Mouse (Mus musculus): ENCODE measurements around the gene Ttc24. TPM values are rescaled to one million over a fixed set of nuclear protein-coding genes. Genes with fewer than 3 reads are reported as not detected.

The Ttc24 gene
- polyA plus RNA-seq (2012; fragmentation: generic; extraction: Trizol) = under 1 TPM in 1 of 2 experiments, not detected in 1; 0.05 TPM

GRCm38 (mm10) chr3:88078204-88078603 lies at the start of gene Ttc24:
TSS of gene Ttc24 (minus strand) at chr3:88078304.

GRCm38 (mm10) chr3:88081345-88082223 lies 3.5 kb upstream of the Ttc24 start, which contains the start of gene Iqgap3:
TSS of gene Iqgap3 (plus strand) at chr3:88081971.

GRCm38 (mm10) chr3:88057902-88058696 lies 20.0 kb downstream of the Ttc24 start, which contains the start of gene Naxe:
TSS of gene Naxe (minus strand) at chr3:88058495.

GRCm38 (mm10) chr3:88042661-88043421 lies 35.3 kb downstream of the Ttc24 start, which contains the start of gene Gpatch4:
TSS of gene Gpatch4 (plus strand) at chr3:88043108.

GRCm38 (mm10) chr3:88027434-88028186 lies 50.5 kb downstream of the Ttc24 start, which contains the start of gene Hapln2:
TSS of gene Hapln2 (minus strand) at chr3:88027583.

Other genes with a start within 250 kb of the Ttc24 start
- gene Sh2d2a, start 231.5 kb downstream of the Ttc24 start, polyA plus RNA-seq (2012; fragmentation: generic; extraction: Trizol) = under 1 TPM in 1 of 2 experiments, not detected in 1; 0.01 TPM
- 10 to 100 TPM; 30.7 to 50.3 TPM for gene Prcc, start 192.7 kb downstream of the Ttc24 start, polyA plus RNA-seq (2012; fragmentation: generic; extraction: Trizol)
- 100 to 1,000 TPM; 155 to 249 TPM for gene Hdgf, start 172.0 kb downstream of the Ttc24 start, polyA plus RNA-seq (2012; fragmentation: generic; extraction: Trizol)
- gene Mrpl24, start 158.8 kb downstream of the Ttc24 start, polyA plus RNA-seq (2012; fragmentation: generic; extraction: Trizol) = 10 to 100 TPM; 55.0 to 92.7 TPM
- 10 to 100 TPM in 1 of 2 experiments, 1 to 10 TPM in 1; 3.8 to 16.4 TPM for gene Isg20l2, start 148.0 kb downstream of the Ttc24 start, polyA plus RNA-seq (2012; fragmentation: generic; extraction: Trizol)
- gene Rrnad1, start 147.6 kb downstream of the Ttc24 start, polyA plus RNA-seq (2012; fragmentation: generic; extraction: Trizol) = 1 to 10 TPM; 1.3 to 9.6 TPM
- 1 to 10 TPM; 1.8 to 6.7 TPM for gene Crabp2, start 129.6 kb downstream of the Ttc24 start, polyA plus RNA-seq (2012; fragmentation: generic; extraction: Trizol)
- gene Nes, start 107.2 kb downstream of the Ttc24 start, polyA plus RNA-seq (2012; fragmentation: generic; extraction: Trizol) = 1 to 10 TPM; 1.6 to 1.9 TPM
- gene Bcan, start 78.1 kb downstream of the Ttc24 start, polyA plus RNA-seq (2012; fragmentation: generic; extraction: Trizol) = not detected
- gene Hapln2, start 50.7 kb downstream of the Ttc24 start, polyA plus RNA-seq (2012; fragmentation: generic; extraction: Trizol) = not detected
- 1 to 10 TPM; 8.1 to 8.2 TPM for gene Gpatch4, start 35.2 kb downstream of the Ttc24 start, polyA plus RNA-seq (2012; fragmentation: generic; extraction: Trizol)
- 100 to 1,000 TPM; 274 to 276 TPM for gene Naxe, start 19.8 kb downstream of the Ttc24 start, polyA plus RNA-seq (2012; fragmentation: generic; extraction: Trizol)
- gene Iqgap3, start 3.7 kb upstream of the Ttc24 start, polyA plus RNA-seq (2012; fragmentation: generic; extraction: Trizol) = 10 to 100 TPM; 24.1 to 30.5 TPM
- gene Mef2d, start 64.1 kb upstream of the Ttc24 start, polyA plus RNA-seq (2012; fragmentation: generic; extraction: Trizol) = 10 to 100 TPM in 1 of 2 experiments, 1 to 10 TPM in 1; 7.3 to 18.8 TPM
- gene Rhbg, start 176.4 kb upstream of the Ttc24 start, polyA plus RNA-seq (2012; fragmentation: generic; extraction: Trizol) = not detected
- not detected for gene Gm38392, start 208.9 kb upstream of the Ttc24 start, polyA plus RNA-seq (2012; fragmentation: generic; extraction: Trizol)
- gene Tsacc, start 218.7 kb upstream of the Ttc24 start, polyA plus RNA-seq (2012; fragmentation: generic; extraction: Trizol) = 1 to 10 TPM; 3.2 to 5.0 TPM
- 100 to 1,000 TPM; 268 to 434 TPM for gene Cct3, start 218.8 kb upstream of the Ttc24 start, polyA plus RNA-seq (2012; fragmentation: generic; extraction: Trizol)
- 100 to 1,000 TPM; 246 to 254 TPM for gene Glmp, start 246.7 kb upstream of the Ttc24 start, polyA plus RNA-seq (2012; fragmentation: generic; extraction: Trizol)

All from C3H10T1/2 (cell line).